Mouse (Mus musculus) c-Kit-negative CD71-positive TER-119-positive erythroid progenitor cells, embryonic 14.5 days (primary cell): Measurements from ENCODE around the gene Mepce.
A peak's percentile ranks its signal among the peaks of the same experiment; 100 is the strongest.

Source experiments
- DNase-seq: peaks from one replicate; pipeline ENCODE4 v3.0.0-alpha.2; 2013; ENCODE audit warnings: low read depth, low spot score

The Mepce gene

GRCm38 (mm10) chr5:137788171-137788570, 716 bp upstream of the Mepce start:
- DNase-seq, result no peak

- peak; percentile 100 for DNase-seq
These were observed 1.1 kb downstream of the Mepce start for GRCm38 (mm10) chr5:137786109-137786942.

- no peak for DNase-seq
These were observed 2.1 kb downstream of the Mepce start for GRCm38 (mm10) chr5:137785164-137786031.

- no peak for DNase-seq
These were observed 2.9 kb downstream of the Mepce start for GRCm38 (mm10) chr5:137784546-137784945.

- no peak for DNase-seq
These were observed 3.4 kb downstream of the Mepce start for GRCm38 (mm10) chr5:137783901-137784540.

GRCm38 (mm10) chr5:137782776-137783522, 4.5 kb downstream of the Mepce start:
- DNase-seq, result no peak

- no peak for DNase-seq
These were observed 5.8 kb downstream of the Mepce start for GRCm38 (mm10) chr5:137781661-137782060.

GRCm38 (mm10) chr5:137779053-137779933, 8.2 kb downstream of the Mepce start:
- no peak for DNase-seq

- peak; percentile 92 for DNase-seq
These were observed 8.8 kb downstream of the Mepce start, which contains the start of gene Ppp1r35 for GRCm38 (mm10) chr5:137778635-137779034. Gene Ppp1r35, plus strand, starts transcription at chr5:137778849.

- no peak for DNase-seq
These were observed 10.1 kb downstream of the Mepce start for GRCm38 (mm10) chr5:137777267-137777845.

- no peak for DNase-seq
These were observed 11.0 kb downstream of the Mepce start for GRCm38 (mm10) chr5:137776408-137776918.

- DNase-seq, result no peak
These were observed 11.7 kb downstream of the Mepce start for GRCm38 (mm10) chr5:137775587-137776290.

- DNase-seq, result no peak
These were observed 14.7 kb downstream of the Mepce start for GRCm38 (mm10) chr5:137772755-137773154.

- DNase-seq, result no peak
These were observed 16.7 kb downstream of the Mepce start for GRCm38 (mm10) chr5:137770709-137771108.

- DNase-seq, result no peak
These were observed 19.0 kb downstream of the Mepce start for GRCm38 (mm10) chr5:137768475-137768874.

GRCm38 (mm10) chr5:137766270-137766669, 21.2 kb downstream of the Mepce start:
- DNase-seq, result no peak

- no peak for DNase-seq
These were observed 22.7 kb downstream of the Mepce start for GRCm38 (mm10) chr5:137764609-137765340.

GRCm38 (mm10) chr5:137759971-137760412, 27.5 kb downstream of the Mepce start:
- DNase-seq, result peak; percentile 73
